ENCODE assay signal across 19 mouse cellular contexts in genomic region chr3:103432254-103432653, GRCm38 (mm10).
DNase-seq lines count a peak whose midpoint lies in the region; ATAC-seq and TF ChIP-seq lines count a peak whose summit lies in the region.
"Had no signal": no experiment of that assay in that cellular context is flagged by ENCODE, and none has a peak within 500 bp of the region (broad histone marks: within the 10 kb centered on the region; RNA-seq: fewer than 3 reads in every experiment).

No protein-coding gene starts in this region.

- H3K27me3 ChIP-seq in heart, embryonic 11.5 days (ENCODE audit: control insufficient read depth, insufficient read depth, low read length): no peaks in the 10 kb centered on the region
- no peaks in the 10 kb centered on the region for H3K27me3 ChIP-seq in liver, adult 2 months (ENCODE audit: control insufficient read depth, insufficient read depth, low read length)
- no peaks in the 10 kb centered on the region for H3K27me3 ChIP-seq in liver, embryonic 11.5 days (replicated peaks; ENCODE audit: control insufficient read depth, insufficient read depth, low read length)
- peaks cover 2% of the 10 kb centered on the region for H3K27me3 ChIP-seq in CH12.LX (replicated peaks)
- H3K27me3 ChIP-seq: heart, embryonic 13.5 days; midbrain, embryonic 13.5 days had no signal

- H3K4me3 ChIP-seq in heart, embryonic 11.5 days (ENCODE audit: low read depth, low read length): no peak overlapping the region
- H3K4me3 ChIP-seq in liver, adult 2 months (ENCODE audit: insufficient read depth, low read depth, low read length): no peak overlapping the region
- H3K4me3 ChIP-seq in liver, embryonic 11.5 days (ENCODE audit: low read depth, low read length): no peak overlapping the region
- no peak overlapping the region for H3K4me3 ChIP-seq in CH12.LX (replicated peaks in 1 of 3; ENCODE audit: low read depth in 2 of 3, low read length in 2 of 3, poor library complexity in 1 of 3)
- H3K4me3 ChIP-seq: heart, embryonic 13.5 days; midbrain, embryonic 13.5 days had no signal

- peak; percentile 77 for DNase-seq in heart, adult 11 months
- DNase-seq in liver, adult 2 months (ENCODE audit: extremely low read depth, low read depth, low spot score): no peak
- DNase-seq in liver, embryonic 11.5 days (ENCODE audit: low spot score): no peak
- DNase-seq in CH12.LX (ENCODE audit: extremely low read depth): no peak
- no peak for DNase-seq in ovary, postnatal 14 days (ENCODE audit: low spot score)
- DNase-seq: adrenal gland, postnatal 14 days; B cell, adult 2 months; cerebellum, adult 9-11 months; gastrocnemius, postnatal 14 days; kidney, postnatal 14 days; layer of hippocampus, adult 9-11 months; lung, postnatal 4 days; right cerebral cortex, postnatal 25 days had no signal

- no peaks in the 10 kb centered on the region for H3K36me3 ChIP-seq in heart, embryonic 11.5 days (ENCODE audit: control insufficient read depth, insufficient read depth, low read length)
- no peaks in the 10 kb centered on the region for H3K36me3 ChIP-seq in liver, adult 2 months (ENCODE audit: control insufficient read depth, insufficient read depth, low read length)
- H3K36me3 ChIP-seq in liver, embryonic 11.5 days (ENCODE audit: control insufficient read depth, insufficient read depth, low read length): no peaks in the 10 kb centered on the region
- no peaks in the 10 kb centered on the region for H3K36me3 ChIP-seq in CH12.LX (replicated peaks in 1 of 2; ENCODE audit: control insufficient read depth in 1 of 2, insufficient read depth in 1 of 2, low read length in 1 of 2)
- H3K36me3 ChIP-seq: heart, embryonic 13.5 days; midbrain, embryonic 13.5 days had no signal

- peak; percentile 15; the same call in 1 of the 2 replicates for TF ChIP-seq CTCF in liver, adult 2 months (IDR thresholded peaks at IDR 0.05; ENCODE audit: low read depth, low read length)
- TF ChIP-seq CTCF in CH12.LX (conservative IDR thresholded peaks at IDR 0.05 in 1 of 2, IDR thresholded peaks at IDR 0.05 in 1 of 2; ENCODE audit: low read depth in 2 of 2, low read length in 2 of 2): peak in 1 of 2 experiments; percentile 47; a peak in 2 of 4 replicates

- no peak overlapping the region for H3K4me2 ChIP-seq in heart, embryonic 11.5 days
- no peak overlapping the region for H3K4me2 ChIP-seq in liver, embryonic 11.5 days
- no peak overlapping the region for H3K4me2 ChIP-seq in CH12.LX (ENCODE audit: insufficient read depth, low read depth, poor library complexity, severe bottlenecking)
- H3K4me2 ChIP-seq: heart, embryonic 13.5 days; midbrain, embryonic 13.5 days had no signal

- H3K79me2 ChIP-seq in liver, adult 2 months (ENCODE audit: control insufficient read depth, insufficient read depth, low read length): no peaks in the 10 kb centered on the region
- H3K79me2 ChIP-seq in CH12.LX (replicated peaks; ENCODE audit: control insufficient read depth, extremely low read depth, insufficient read depth, poor library complexity, severe bottlenecking): no peaks in the 10 kb centered on the region

- no peaks in the 10 kb centered on the region for H3K9me3 ChIP-seq in heart, embryonic 11.5 days (replicated peaks; ENCODE audit: control insufficient read depth, low read length)
- no peaks in the 10 kb centered on the region for H3K9me3 ChIP-seq in liver, embryonic 11.5 days (ENCODE audit: control insufficient read depth, low read length)
- no peaks in the 10 kb centered on the region for H3K9me3 ChIP-seq in CH12.LX (replicated peaks; ENCODE audit: low read length)
- H3K9me3 ChIP-seq: heart, embryonic 13.5 days had no signal

- H3K4me1 ChIP-seq in heart, embryonic 11.5 days (ENCODE audit: control insufficient read depth, insufficient read depth, low read length): 0 out of 2 replicates have a peak, but pooled peaks cover 3% of the 10 kb centered on the region
- H3K4me1 ChIP-seq in liver, adult 2 months (ENCODE audit: control insufficient read depth, insufficient read depth, low read length): no peaks in the 10 kb centered on the region
- 0 out of 2 replicates have a peak, but pooled peaks cover 2% of the 10 kb centered on the region for H3K4me1 ChIP-seq in liver, embryonic 11.5 days (replicated peaks; ENCODE audit: control insufficient read depth, insufficient read depth, low read length)
- no peaks in the 10 kb centered on the region for H3K4me1 ChIP-seq in CH12.LX (ENCODE audit: control insufficient read depth in 1 of 2, insufficient read depth in 2 of 2)
- H3K4me1 ChIP-seq: midbrain, embryonic 13.5 days had no signal

- no peak for TF ChIP-seq POLR2A in liver, adult 2 months (IDR thresholded peaks at IDR 0.05; ENCODE audit: extremely low read depth, insufficient read depth, low read length)
- no peak for TF ChIP-seq POLR2A in CH12.LX (IDR thresholded peaks at IDR 0.05; ENCODE audit: low read depth, low read length)

- no peak for TF ChIP-seq EP300 in CH12.LX (IDR thresholded peaks at IDR 0.05; ENCODE audit: low read length)

- ATAC-seq in heart, embryonic 11.5 days (replicated peaks; ENCODE audit: insufficient number of reproducible peaks, low FRiP score, low TSS enrichment): no peak
- ATAC-seq in liver, embryonic 11.5 days (replicated peaks; ENCODE audit: low FRiP score): no peak
- ATAC-seq in common myeloid progenitor, adult 5-6 weeks (replicated peaks; ENCODE audit: low read depth, poor library complexity, severe bottlenecking): 0 out of 2 replicates have a peak, but pooled peaks have one; percentile 47
- ATAC-seq: forebrain, embryonic 16.5 days; intestine, embryonic 16.5 days; midbrain, embryonic 13.5 days had no signal

- no peak overlapping the region for H3K27ac ChIP-seq in heart, embryonic 11.5 days (ENCODE audit: low read depth, low read length)
- no peak overlapping the region for H3K27ac ChIP-seq in liver, adult 2 months (replicated peaks; ENCODE audit: insufficient read depth, low read depth, low read length)
- H3K27ac ChIP-seq in liver, embryonic 11.5 days (ENCODE audit: low read depth, low read length): no peak overlapping the region
- H3K27ac ChIP-seq in CH12.LX (ENCODE audit: insufficient read depth, low read depth): no peak overlapping the region
- H3K27ac ChIP-seq: heart, embryonic 13.5 days; midbrain, embryonic 13.5 days had no signal

- 36% methylated on average over 5 of the region's 5 CpGs for whole genome bisulfite sequencing in heart, embryonic 11.5 days (ENCODE audit: insufficient replicate concordance)
- 45% methylated on average over 5 of the region's 5 CpGs for WGBS in liver, adult 2 months
- 42% methylated on average over 5 of the region's 5 CpGs for whole genome bisulfite sequencing in liver, embryonic 11.5 days

- TF ChIP-seq RAD21 in CH12.LX (IDR thresholded peaks at IDR 0.05; ENCODE audit: low read depth, low read length): no peak

- in situ Hi-C loops in CH12.LX (cut with MboI; ENCODE audit: low pct_ligation_motif_present, low pct_unique_long_range_greater_than_20kb, low sequenced_read_pairs): loop anchor here (10.0 kb wide), 1 partner anchor 303 kb away; the partner anchor contains the start of genes Gm10964 and Olfml3

- dilution Hi-C loops in CH12.LX (cut with MboI; ENCODE audit: extremely low pct_ligation_motif_present, extremely low pct_unique_long_range_greater_than_20kb, low sequenced_read_pairs): no loop called here

- H3K9ac ChIP-seq in heart, embryonic 11.5 days (ENCODE audit: low read depth, low read length): no peak overlapping the region
- H3K9ac ChIP-seq in liver, adult 2 months (ENCODE audit: low read depth, low read length): no peak overlapping the region
- H3K9ac ChIP-seq in liver, embryonic 11.5 days (ENCODE audit: low read depth, low read length): no peak overlapping the region
- H3K9ac ChIP-seq in CH12.LX (ENCODE audit: insufficient read depth, low read depth): no peak overlapping the region
- H3K9ac ChIP-seq: heart, embryonic 13.5 days; midbrain, embryonic 13.5 days had no signal

TF ChIP-seq in CH12.LX, 34 proteins besides CTCF, POLR2A, EP300 and RAD21:
- TF ChIP-seq SMC3 (IDR thresholded peaks at IDR 0.05; ENCODE audit: low read depth, low read length) (peak; percentile 15), JUND (conservative IDR thresholded peaks at IDR 0.05; ENCODE audit: low read depth, low read length) (no peak)
